Mouse (Mus musculus): ENCODE data around the gene Tor1b. TPM values are rescaled to one million over a fixed set of nuclear protein-coding genes. Genes with fewer than 3 reads are reported as not detected.

The Tor1b gene
- 27.2 and 31.6 TPM in 2 replicates for polyA plus RNA-seq (2014; fragmentation: Nextera tagmentation; extraction: Ambion mirVana)

DNA sequence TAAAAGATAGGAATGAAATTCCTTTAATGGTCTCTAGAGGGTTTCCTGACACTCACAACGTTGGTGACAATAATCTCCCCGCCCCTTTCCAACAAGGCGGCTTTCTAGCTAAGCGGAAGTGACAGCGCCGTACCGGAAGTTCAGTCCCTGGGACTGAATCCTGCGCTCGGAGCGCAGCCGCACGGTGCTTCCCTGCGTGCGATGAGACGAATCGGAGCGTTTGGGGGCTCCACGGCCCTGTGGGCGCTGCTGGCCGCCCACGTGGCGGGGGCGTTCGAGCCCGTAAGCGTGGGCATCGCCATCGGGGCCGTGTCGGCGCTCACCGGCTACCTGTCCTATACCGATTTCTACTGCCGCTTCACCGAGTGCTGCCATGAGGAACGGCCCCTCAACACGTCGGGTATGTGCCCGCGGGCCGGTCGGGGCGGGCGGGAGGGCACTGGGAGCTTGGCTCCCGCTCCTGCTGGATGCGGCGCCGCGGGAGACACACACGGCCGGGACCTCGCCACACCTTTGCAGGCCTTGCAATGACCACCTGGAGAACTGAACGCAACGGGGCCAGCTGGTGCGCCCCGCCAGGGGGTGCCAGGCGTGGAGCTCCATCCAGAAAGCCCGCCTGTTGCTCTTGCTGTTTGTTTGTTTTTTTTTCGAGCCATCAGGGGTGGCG is at the start of gene Tor1b:
Gene Tor1b, plus strand, starts transcription at position 136 of the 667 bp plus-strand sequence.
- H3K9me3 ChIP-seq (ENCODE audit: control insufficient read depth, low read length): no peaks in the 10 kb centered on the region
- peaks cover 11% of the 10 kb centered on the region for H3K4me1 ChIP-seq (replicated peaks; ENCODE audit: control insufficient read depth, insufficient read depth, low read length)
- no peaks in the 10 kb centered on the region for H3K27me3 ChIP-seq (replicated peaks; ENCODE audit: control insufficient read depth, insufficient read depth, low read length)
- WGBS: under 1% methylated on average over 60 of the region's 60 CpGs
- peak within 1 kb of the TSS; percentile 90 for H3K27ac ChIP-seq (ENCODE audit: low read depth, low read length)
- peaks cover 18% of the 10 kb centered on the region for H3K36me3 ChIP-seq (ENCODE audit: control insufficient read depth, insufficient read depth, low read length)
- peak within 1 kb of the TSS; percentile 95 for H3K4me2 ChIP-seq
- ATAC-seq (replicated peaks; ENCODE audit: low FRiP score): peak; percentile 91
- H3K4me3 ChIP-seq (ENCODE audit: low read depth, low read length): peak within 1 kb of the TSS; percentile 90
- peak within 1 kb of the TSS; percentile 93 for H3K9ac ChIP-seq (ENCODE audit: low read depth, low read length)
- peak; percentile 84 for DNase-seq (ENCODE audit: low spot score)

DNA sequence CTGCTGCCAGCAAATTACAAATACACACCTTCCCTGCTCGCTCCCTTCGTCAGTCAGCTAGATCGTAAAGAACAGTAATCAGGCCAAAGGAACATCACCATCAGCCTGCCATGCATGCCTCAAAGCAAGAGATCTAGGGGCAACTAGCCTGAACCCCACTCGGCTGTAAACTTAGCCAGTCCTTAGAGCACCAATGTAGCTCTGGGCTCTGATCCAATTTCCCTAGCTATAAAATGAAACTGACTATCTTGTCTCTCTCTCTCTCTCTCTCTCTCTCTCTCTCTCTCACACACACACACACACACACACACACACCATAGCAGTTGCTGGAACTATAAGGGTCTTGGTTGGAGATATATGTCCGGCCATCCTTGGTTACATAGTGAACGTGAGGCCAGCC is 48.5 kb upstream of the Tor1b start:
- DNase-seq (ENCODE audit: low spot score) (no peak), ATAC-seq (replicated peaks; ENCODE audit: low FRiP score) (no peak)
- Histone ChIP-seq H3K36me3 (ENCODE audit: control insufficient read depth, insufficient read depth, low read length) (no peaks in the 10 kb centered on the region; the same call in 1 of the 2 replicates), H3K9ac (ENCODE audit: low read depth, low read length) (no peak overlapping the region), H3K27me3 (replicated peaks; ENCODE audit: control insufficient read depth, insufficient read depth, low read length) (peaks cover 20% of the 10 kb centered on the region), H3K4me3 (ENCODE audit: low read depth, low read length) (no peak overlapping the region), H3K9me3 (ENCODE audit: control insufficient read depth, low read length) (no peaks in the 10 kb centered on the region), H3K4me1 (replicated peaks; ENCODE audit: control insufficient read depth, insufficient read depth, low read length) (peaks cover 8% of the 10 kb centered on the region), H3K4me2 (no peak overlapping the region), H3K27ac (ENCODE audit: low read depth, low read length) (no peak overlapping the region)
- WGBS: 77% methylated on average over 6 of the region's 6 CpGs

DNA sequence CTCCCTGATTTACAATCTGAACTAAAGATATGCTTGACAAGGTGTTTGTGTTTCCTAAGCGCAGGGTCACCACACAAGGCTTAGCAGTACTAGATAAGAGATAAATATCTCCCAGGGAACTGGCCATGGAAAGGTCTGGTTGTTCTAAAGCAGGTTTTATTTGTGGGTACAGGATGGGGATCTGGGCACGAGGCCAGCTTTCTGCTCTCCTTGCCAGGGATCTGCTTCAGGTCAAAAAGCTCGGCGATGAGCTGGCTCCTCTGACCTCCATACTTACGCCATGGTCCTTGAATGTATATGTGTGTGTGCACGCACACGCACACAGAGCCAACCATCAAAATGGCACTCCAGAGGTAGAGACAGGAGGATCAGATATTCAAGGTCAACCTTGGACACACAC is 47.8 kb upstream of the Tor1b start:
- no peaks in the 10 kb centered on the region for H3K9me3 ChIP-seq (ENCODE audit: control insufficient read depth, low read length)
- WGBS: 74% methylated on average over 7 of the region's 7 CpGs
- peaks cover 20% of the 10 kb centered on the region for H3K27me3 ChIP-seq (replicated peaks; ENCODE audit: control insufficient read depth, insufficient read depth, low read length)
- H3K4me2 ChIP-seq: no peak overlapping the region
- ATAC-seq (replicated peaks; ENCODE audit: low FRiP score) (no peak), DNase-seq (ENCODE audit: low spot score) (no peak)
- H3K4me1 ChIP-seq (replicated peaks; ENCODE audit: control insufficient read depth, insufficient read depth, low read length): peaks cover 8% of the 10 kb centered on the region
- H3K36me3 ChIP-seq (ENCODE audit: control insufficient read depth, insufficient read depth, low read length): no peaks in the 10 kb centered on the region
- H3K27ac ChIP-seq (ENCODE audit: low read depth, low read length): no peak overlapping the region
- H3K9ac ChIP-seq (ENCODE audit: low read depth, low read length): no peak overlapping the region
- no peak overlapping the region for H3K4me3 ChIP-seq (ENCODE audit: low read depth, low read length)

DNA sequence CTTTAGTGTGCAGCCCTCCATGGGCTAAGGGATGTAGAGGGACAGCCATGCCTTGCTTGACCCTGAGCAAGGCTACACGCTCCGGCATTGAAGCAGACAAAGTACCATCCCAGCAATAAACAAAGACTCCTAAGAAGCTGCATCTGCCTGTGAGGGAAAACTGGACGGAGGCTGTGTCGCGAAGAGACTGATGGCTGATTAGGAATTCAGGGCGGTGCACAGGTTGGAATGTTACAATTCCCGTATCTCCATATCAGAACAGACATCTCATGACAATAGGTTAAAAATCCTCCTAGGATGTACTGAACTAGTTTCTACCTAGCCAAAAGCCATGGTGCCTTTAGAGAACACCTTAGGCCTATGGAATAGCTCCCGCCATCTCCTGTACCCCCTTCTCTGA is 46.9 kb upstream of the Tor1b start:
- H3K27ac ChIP-seq (ENCODE audit: low read depth, low read length): no peak overlapping the region
- no peak for DNase-seq (ENCODE audit: low spot score)
- ATAC-seq (replicated peaks; ENCODE audit: low FRiP score): no peak
- peaks cover 8% of the 10 kb centered on the region for H3K4me1 ChIP-seq (replicated peaks; ENCODE audit: control insufficient read depth, insufficient read depth, low read length)
- H3K27me3 ChIP-seq (replicated peaks; ENCODE audit: control insufficient read depth, insufficient read depth, low read length): peaks cover 20% of the 10 kb centered on the region
- H3K9ac ChIP-seq (ENCODE audit: low read depth, low read length): no peak overlapping the region
- no peak overlapping the region for H3K4me2 ChIP-seq
- WGBS: 84% methylated on average over 8 of the region's 8 CpGs
- no peak overlapping the region for H3K4me3 ChIP-seq (ENCODE audit: low read depth, low read length)
- no peaks in the 10 kb centered on the region for H3K36me3 ChIP-seq (ENCODE audit: control insufficient read depth, insufficient read depth, low read length)
- no peaks in the 10 kb centered on the region for H3K9me3 ChIP-seq (ENCODE audit: control insufficient read depth, low read length)

DNA sequence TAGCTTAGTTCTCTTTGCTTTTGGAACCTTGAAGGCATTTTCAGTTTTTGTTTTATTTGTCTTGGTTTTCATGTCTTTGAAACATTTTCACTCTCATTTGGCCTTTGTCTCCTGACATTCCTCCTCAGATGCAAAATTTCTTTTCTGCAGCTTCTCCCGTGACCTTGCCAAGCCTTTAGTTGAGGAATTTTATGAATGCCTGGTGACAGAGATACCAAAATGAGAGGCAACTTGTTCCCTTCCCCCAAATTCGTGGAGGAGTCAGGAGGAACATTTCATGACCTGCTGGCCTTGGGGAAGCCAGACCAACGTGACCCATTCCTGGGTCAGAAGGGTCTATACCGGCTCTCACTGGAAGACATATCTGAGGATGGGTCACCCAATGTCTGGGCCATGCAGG is 46.1 kb upstream of the Tor1b start:
- Histone ChIP-seq H3K27ac (ENCODE audit: low read depth, low read length) (no peak overlapping the region), H3K27me3 (replicated peaks; ENCODE audit: control insufficient read depth, insufficient read depth, low read length) (peaks cover 19% of the 10 kb centered on the region), H3K36me3 (ENCODE audit: control insufficient read depth, insufficient read depth, low read length) (no peaks in the 10 kb centered on the region), H3K4me3 (ENCODE audit: low read depth, low read length) (no peak overlapping the region), H3K4me2 (no peak overlapping the region), H3K4me1 (replicated peaks; ENCODE audit: control insufficient read depth, insufficient read depth, low read length) (peaks cover 8% of the 10 kb centered on the region), H3K9ac (ENCODE audit: low read depth, low read length) (no peak overlapping the region), H3K9me3 (ENCODE audit: control insufficient read depth, low read length) (no peaks in the 10 kb centered on the region)
- no peak for ATAC-seq (replicated peaks; ENCODE audit: low FRiP score)
- WGBS: 63% methylated on average over 4 of the region's 4 CpGs
- DNase-seq (ENCODE audit: low spot score): no peak

DNA sequence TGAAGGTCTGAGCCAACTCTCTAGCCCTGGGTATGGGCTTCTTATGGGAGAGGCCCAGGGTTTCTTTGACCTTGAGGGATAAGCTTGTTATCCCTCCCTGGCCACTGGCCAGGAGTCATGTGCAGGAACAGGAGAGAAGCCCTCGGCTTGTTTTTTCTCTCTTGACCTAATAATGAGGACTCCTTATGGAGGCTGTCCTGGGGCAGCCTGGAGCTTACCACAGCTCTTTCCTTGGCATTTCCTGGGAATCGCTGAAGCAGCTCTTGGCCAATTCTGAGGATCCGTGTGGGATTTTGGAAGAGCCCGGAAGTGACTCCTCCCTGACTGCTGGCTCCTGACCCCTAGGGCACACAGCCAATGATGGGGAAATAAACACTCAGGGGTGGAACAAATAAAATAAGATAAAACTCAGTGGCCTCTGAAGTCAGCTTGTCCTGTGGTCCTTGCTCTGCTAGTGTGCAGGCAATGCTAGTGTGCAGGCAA is 40.4 kb upstream of the Tor1b start:
- DNase-seq (ENCODE audit: low spot score) (no peak), ATAC-seq (replicated peaks; ENCODE audit: low FRiP score) (no peak)
- H3K9me3 ChIP-seq (ENCODE audit: control insufficient read depth, low read length): no peaks in the 10 kb centered on the region
- 55% methylated on average over 4 of the region's 4 CpGs for WGBS
- no peak overlapping the region for H3K4me3 ChIP-seq (ENCODE audit: low read depth, low read length)
- H3K9ac ChIP-seq (ENCODE audit: low read depth, low read length): no peak overlapping the region
- H3K27ac ChIP-seq (ENCODE audit: low read depth, low read length): no peak overlapping the region
- H3K4me1 ChIP-seq (replicated peaks; ENCODE audit: control insufficient read depth, insufficient read depth, low read length): no peaks in the 10 kb centered on the region
- no peaks in the 10 kb centered on the region for H3K36me3 ChIP-seq (ENCODE audit: control insufficient read depth, insufficient read depth, low read length)
- H3K4me2 ChIP-seq: no peak overlapping the region
- H3K27me3 ChIP-seq (replicated peaks; ENCODE audit: control insufficient read depth, insufficient read depth, low read length): no peaks in the 10 kb centered on the region; the same call in 1 of the 2 replicates

DNA sequence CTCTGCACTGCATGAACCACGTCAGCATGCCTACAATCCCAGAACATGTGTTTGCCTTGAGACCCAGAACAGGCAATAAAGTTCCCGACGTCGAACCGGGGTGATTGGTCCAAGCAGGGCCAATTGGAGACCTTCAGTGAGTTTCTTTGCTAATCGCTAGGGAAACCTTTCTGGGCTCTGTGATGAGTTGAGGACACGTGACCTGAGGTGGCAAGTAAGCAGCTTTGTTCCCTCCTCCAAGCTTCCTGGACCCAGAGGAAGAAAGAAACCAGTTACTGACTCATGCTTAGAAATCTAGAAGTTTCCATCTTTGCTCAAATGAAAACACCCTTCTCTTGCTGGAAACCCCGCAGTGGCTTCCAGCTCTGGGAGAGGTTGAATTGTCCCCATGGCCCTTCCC is 39.7 kb upstream of the Tor1b start:
- Histone ChIP-seq H3K9me3 (ENCODE audit: control insufficient read depth, low read length) (no peaks in the 10 kb centered on the region), H3K4me3 (ENCODE audit: low read depth, low read length) (no peak overlapping the region), H3K36me3 (ENCODE audit: control insufficient read depth, insufficient read depth, low read length) (no peaks in the 10 kb centered on the region), H3K4me1 (replicated peaks; ENCODE audit: control insufficient read depth, insufficient read depth, low read length) (no peaks in the 10 kb centered on the region), H3K9ac (ENCODE audit: low read depth, low read length) (no peak overlapping the region), H3K27ac (ENCODE audit: low read depth, low read length) (no peak overlapping the region), H3K27me3 (replicated peaks; ENCODE audit: control insufficient read depth, insufficient read depth, low read length) (no peaks in the 10 kb centered on the region; the same call in 1 of the 2 replicates), H3K4me2 (no peak overlapping the region)
- DNase-seq (ENCODE audit: low spot score) (no peak), ATAC-seq (replicated peaks; ENCODE audit: low FRiP score) (no peak)
- WGBS: 78% methylated on average over 8 of the region's 8 CpGs

DNA sequence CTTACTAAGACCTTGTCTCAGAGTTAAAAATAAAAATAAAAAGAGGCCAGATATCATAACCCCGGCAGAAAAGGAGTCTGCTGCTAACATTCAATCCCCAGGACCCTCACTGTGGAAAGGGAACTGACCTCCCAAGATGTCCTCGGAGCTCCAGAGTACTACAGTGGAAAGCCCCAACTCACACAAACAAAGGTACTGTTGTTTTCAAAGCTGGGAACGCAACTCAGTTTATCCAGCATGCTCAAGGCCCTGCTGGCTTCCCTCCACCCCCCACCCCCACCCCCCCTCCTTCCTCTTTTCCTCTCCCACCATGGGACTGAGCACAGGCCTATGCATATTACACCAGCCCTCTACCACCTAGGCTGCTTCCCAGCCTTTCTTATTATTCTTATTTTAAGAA is 37.9 kb upstream of the Tor1b start:
- ATAC-seq (replicated peaks; ENCODE audit: low FRiP score): no peak
- no peaks in the 10 kb centered on the region for H3K4me1 ChIP-seq (replicated peaks; ENCODE audit: control insufficient read depth, insufficient read depth, low read length)
- H3K4me3 ChIP-seq (ENCODE audit: low read depth, low read length): no peak overlapping the region
- no peaks in the 10 kb centered on the region; the same call in 1 of the 2 replicates for H3K27me3 ChIP-seq (replicated peaks; ENCODE audit: control insufficient read depth, insufficient read depth, low read length)
- DNase-seq (ENCODE audit: low spot score): no peak
- H3K4me2 ChIP-seq: no peak overlapping the region
- H3K27ac ChIP-seq (ENCODE audit: low read depth, low read length): no peak overlapping the region
- 64% methylated on average over 3 of the region's 3 CpGs for WGBS
- H3K36me3 ChIP-seq (ENCODE audit: control insufficient read depth, insufficient read depth, low read length): no peaks in the 10 kb centered on the region
- H3K9me3 ChIP-seq (ENCODE audit: control insufficient read depth, low read length): no peaks in the 10 kb centered on the region
- H3K9ac ChIP-seq (ENCODE audit: low read depth, low read length): no peak overlapping the region

DNA sequence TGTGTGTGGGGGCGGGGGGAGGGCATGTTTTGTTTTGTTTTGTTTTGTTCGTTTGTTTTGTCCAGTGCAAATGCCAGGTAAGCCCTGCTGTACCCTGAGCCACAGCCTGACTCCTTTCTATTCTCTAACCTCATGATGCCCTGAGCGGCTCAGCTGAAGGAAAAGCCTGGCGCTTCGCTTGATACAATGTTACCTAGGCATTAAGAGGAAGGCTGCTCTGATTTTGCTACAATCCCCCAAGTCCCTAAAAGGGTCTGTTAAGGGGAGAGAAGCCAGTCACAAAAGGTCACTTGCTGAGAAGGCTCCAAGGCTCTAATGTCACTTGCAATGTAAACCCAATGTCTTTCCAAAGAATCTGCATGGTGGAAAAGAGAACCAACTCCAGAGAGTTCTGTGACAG is 37.4 kb upstream of the Tor1b start:
- no peaks in the 10 kb centered on the region for H3K36me3 ChIP-seq (ENCODE audit: control insufficient read depth, insufficient read depth, low read length)
- H3K4me2 ChIP-seq: no peak overlapping the region
- 79% methylated on average over 5 of the region's 5 CpGs for WGBS
- no peak overlapping the region for H3K27ac ChIP-seq (ENCODE audit: low read depth, low read length)
- no peaks in the 10 kb centered on the region; the same call in 1 of the 2 replicates for H3K27me3 ChIP-seq (replicated peaks; ENCODE audit: control insufficient read depth, insufficient read depth, low read length)
- DNase-seq (ENCODE audit: low spot score) (no peak), ATAC-seq (replicated peaks; ENCODE audit: low FRiP score) (no peak)
- no peaks in the 10 kb centered on the region for H3K4me1 ChIP-seq (replicated peaks; ENCODE audit: control insufficient read depth, insufficient read depth, low read length)
- no peak overlapping the region for H3K4me3 ChIP-seq (ENCODE audit: low read depth, low read length)
- H3K9me3 ChIP-seq (ENCODE audit: control insufficient read depth, low read length): no peaks in the 10 kb centered on the region
- H3K9ac ChIP-seq (ENCODE audit: low read depth, low read length): no peak overlapping the region
